Mouse (Mus musculus) natural killer cell, adult 2 months (primary cell): ENCODE measurements around the gene Fbxl5.

Experiments
- DNase-seq, 2 experiments: peaks; one replicate each; pipeline ENCODE4 v3.0.0; 2022; ENCODE audit warnings: low spot score in 2 of 2

Gene Fbxl5

DNA sequence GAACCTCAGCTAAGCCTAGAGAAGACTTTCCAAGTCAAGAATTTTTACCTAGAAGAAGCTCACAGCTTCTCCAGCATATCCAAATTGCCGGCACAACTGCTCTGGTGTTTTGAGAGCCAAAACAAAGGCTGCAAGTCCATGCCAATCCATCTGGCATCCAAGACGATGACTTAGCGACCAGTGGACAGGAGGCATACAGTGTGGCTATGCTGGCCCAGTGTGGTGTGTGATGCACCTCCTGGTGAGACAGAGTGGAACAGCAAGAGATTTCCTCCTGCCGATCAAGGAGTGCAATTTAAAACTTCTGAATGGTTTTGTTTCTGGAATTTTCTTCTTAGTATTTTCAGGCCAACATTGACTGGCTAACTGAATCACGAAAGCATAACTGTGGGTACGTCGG is 15.2 kb upstream of the Fbxl5 start:
- no peak for DNase-seq

GRCm38 (mm10) chr5:43827366-43827765 is 5.9 kb upstream of the Fbxl5 start:
- no peak for DNase-seq

DNA sequence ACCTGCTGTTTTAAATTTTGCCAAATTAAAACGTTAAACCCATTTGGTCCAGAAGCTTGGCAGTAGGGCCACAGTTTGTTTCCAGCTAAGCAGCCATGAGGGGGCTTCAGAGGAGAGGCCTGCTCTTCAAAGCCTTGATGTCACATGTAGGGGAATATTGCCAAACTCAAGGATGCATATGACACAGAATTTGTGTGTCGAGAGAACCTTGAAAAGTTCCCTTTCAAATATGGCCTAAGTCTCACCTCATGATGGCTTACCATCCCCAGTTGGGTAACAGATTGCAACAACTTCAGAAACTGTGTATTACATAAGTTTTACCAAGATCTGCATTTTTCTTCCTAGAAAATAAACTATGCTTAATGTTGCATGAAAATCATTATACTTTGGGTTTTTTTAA is 5.4 kb upstream of the Fbxl5 start:
- DNase-seq = no peak

GRCm38 (mm10) chr5:43824580-43824979 is 3.1 kb upstream of the Fbxl5 start:
- DNase-seq = peak; percentile 88 to 90

GRCm38 (mm10) chr5:43822824-43823223 is 1.4 kb upstream of the Fbxl5 start:
- DNase-seq = no peak

DNA sequence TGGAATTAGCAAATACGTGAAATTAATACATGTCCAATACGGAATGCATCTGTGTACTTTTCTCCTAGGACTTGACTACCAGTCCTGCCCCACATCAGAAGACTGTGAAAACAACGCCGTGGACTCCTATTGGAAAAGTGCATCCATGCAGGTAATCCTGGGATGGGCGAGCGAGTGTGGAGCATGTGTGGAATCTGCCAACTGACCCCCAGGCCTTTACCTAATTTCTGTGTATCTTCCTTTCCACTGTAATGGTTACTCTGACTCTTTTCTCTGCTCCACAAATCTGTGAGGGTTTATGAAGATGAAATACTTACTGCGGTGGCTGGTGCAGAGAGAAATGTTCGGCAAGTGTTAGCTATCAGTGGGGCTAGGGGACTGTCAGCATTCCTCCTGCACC is 761 bp upstream of the Fbxl5 start:
- no peak for DNase-seq

DNA sequence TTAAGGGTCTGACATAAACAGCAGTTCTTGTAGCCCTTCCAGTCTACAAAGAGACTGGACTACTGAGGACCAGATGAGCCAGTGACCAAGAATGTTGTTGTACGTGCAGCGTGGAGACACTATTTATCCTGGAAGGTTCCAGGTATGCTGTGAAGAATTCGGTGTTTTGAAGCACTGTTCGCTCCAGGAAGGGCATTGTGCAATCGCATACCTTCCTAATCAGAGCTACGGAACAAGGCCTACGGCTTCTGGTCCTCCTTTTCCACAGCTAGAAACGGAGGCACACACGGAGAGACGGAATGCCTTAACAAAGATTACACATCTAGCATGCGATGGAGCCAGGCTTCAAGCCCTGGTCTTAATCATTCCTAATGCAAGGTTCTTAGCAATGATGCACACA is 653 bp downstream of the Fbxl5 start:
- DNase-seq = no peak

- DNase-seq = no peak
Measured at GRCm38 (mm10) chr5:43818695-43819094, 2.7 kb downstream of the Fbxl5 start, which contains the start of gene Bst1. TSS of gene Bst1 (plus strand) at chr5:43818885.

DNA sequence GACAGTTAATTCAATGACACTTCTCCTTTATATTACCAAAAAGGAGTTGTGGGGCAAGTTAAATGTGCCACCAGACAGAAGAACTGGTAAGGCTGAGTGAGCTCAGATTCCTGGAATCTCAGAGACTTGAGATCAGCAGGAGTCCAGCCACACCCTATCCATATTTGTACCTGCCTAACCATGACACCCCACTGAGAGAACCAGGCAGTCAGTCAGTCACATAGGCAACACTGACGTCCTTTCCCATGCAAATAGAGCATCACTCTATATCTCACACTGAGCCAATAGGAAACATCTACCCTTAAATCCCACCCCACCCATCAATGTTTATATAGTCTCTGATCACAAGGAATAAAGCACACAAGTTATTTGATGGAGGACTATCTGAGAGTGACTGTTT is 5.7 kb downstream of the Fbxl5 start:
- DNase-seq = no peak

DNA sequence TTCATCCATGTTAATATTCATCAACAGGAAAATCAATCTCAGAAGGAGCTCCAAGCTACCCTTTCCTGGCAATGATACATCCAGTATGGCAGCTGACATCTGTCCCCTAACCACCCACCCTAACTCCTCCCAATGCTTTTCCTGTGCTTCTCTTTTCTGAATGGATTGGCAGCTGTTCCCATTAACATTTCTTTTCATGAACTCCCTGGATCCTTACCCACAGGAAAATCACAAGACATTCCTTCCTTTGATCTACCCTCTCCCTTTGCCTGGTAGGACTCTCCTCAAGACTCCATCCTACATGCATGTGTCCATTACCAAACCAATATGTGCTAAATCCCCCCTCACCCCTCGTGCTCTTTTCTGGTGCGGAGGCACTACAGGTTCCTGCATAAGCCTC is 6.9 kb downstream of the Fbxl5 start:
- DNase-seq = no peak

DNA sequence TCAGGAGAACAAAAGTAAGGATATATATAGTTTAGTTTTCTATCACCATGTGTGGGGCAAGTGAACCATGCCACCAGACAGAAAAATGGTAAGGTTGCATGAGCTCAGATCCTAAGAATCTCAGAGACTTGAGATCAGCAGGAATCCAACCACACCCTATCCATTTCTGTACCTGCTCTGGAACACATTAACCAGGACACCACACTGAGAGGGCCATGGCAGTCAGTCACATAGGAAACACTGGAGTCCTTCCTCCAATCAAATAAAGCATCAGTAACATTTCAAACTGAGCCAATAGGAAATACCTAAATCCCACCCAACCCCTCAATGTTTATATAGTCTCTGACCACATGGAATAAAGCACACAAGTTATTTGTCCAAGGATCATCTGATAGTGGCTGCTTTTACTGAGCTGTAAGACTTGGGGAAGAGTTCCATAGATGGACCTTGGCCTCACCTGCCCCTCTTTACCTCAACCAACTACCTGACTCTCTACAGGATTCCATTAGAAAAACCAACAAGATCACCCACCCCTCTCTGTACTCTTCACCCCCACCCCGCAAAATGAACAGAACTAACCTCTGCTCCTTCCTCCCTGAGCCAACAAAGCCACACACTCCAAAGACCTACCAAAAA is 10.9 kb downstream of the Fbxl5 start:
- no peak for DNase-seq

DNA sequence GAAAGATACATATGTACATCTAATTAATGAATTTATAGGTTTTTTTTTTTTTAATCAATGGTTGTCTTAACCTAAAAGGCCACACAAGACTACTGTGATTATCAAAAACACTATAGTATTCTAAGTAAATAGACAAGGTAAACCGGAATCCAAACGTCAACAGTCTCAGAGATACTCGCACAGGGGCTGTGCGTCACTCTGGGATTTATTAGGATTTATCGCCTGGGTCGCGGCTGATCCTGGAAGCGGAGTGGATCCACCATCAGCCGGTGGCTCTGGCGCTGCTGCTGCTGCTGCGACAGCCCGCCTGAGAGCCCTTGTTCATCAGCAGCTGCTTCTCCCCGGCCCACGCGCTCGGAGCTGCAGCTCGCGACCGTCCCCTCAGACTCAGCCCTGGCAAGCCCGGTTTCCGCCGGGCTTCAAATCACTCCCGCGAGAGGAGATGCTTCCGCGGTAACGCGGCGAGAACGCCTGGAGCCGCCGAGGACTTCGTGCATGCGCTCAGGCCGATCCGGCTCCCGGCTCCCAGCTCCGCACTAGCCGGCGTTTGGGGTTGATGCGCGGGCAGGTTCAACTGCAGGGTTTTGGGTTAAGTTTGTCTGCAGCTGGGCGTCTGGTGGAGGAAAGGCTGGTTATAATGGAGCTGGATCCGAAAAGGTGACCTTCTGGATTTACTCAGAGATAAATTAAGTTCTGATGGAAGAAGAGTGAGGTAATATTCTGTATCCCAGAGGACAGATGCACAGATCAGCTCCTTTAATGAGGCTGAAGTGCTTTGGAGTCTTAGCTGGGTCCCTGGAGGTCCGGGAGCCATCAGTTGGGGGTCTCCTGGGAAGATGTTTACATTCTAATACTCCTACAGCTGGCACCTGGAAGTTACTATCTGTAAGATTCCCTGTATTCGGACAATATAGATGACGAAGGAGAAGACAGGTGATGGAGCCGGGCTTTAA is 13.4 kb downstream of the Fbxl5 start:
- DNase-seq = peak; percentile 39 to 68

- DNase-seq = no peak
Measured at GRCm38 (mm10) chr5:43806914-43807313, 14.5 kb downstream of the Fbxl5 start.

DNA sequence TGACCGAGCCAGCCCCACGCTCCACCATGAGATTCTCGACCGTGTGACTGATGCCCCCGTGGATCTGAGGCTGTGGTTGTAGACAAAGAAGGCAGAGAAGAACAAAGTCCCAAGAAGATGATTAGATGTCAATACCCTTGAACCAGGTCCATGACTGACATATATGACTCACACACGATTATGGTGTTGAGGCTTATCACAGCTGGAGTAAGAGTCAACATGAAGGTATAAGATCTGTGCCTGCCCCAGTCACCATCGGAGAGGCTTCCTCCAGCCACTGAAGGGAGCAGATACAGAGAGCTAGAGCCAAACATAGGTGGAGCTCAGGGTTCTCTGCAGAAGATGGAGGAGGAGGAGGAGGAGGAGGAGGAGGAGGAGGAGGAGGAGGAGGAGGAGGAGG is 15.1 kb downstream of the Fbxl5 start:
- DNase-seq = no peak

- no peak for DNase-seq
Measured at GRCm38 (mm10) chr5:43805401-43805800, 16.0 kb downstream of the Fbxl5 start.

GRCm38 (mm10) chr5:43801798-43802197 is 19.6 kb downstream of the Fbxl5 start:
- DNase-seq = no peak

GRCm38 (mm10) chr5:43801253-43801652 is 20.2 kb downstream of the Fbxl5 start:
- no peak for DNase-seq

- no peak for DNase-seq
Measured at GRCm38 (mm10) chr5:43800700-43801099, 20.7 kb downstream of the Fbxl5 start.

GRCm38 (mm10) chr5:43799530-43799929 is 21.9 kb downstream of the Fbxl5 start:
- no peak for DNase-seq

GRCm38 (mm10) chr5:43792354-43792753 is 29.1 kb downstream of the Fbxl5 start:
- no peak for DNase-seq

GRCm38 (mm10) chr5:43787976-43788752 is 33.3 kb downstream of the Fbxl5 start:
- DNase-seq = no peak

DNA sequence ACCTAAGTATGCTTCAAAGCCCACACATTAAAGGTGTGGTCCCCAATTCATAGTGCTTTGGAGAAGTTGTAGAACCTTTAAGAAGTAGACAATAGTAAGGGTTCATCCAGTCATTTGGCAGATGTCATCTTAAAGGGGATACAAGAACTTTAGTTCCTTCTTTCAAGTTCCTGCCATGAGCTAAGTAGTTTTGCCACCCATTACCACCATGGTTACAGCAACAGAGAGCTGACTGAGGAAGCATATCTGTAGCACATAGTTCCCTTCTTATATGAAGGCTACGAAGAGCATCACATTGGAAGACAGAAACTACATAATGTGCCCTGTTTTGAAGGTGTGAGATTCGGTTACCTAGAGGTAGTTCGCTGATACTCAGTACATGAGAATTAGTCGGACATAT is 34.8 kb downstream of the Fbxl5 start:
- DNase-seq = no peak
